Mouse (Mus musculus) cerebellum, adult (tissue): ENCODE measurements around the gene Olfr291.

Experiments
- ATAC-seq: cut with Nextera tagmentation; 2 replicates; pipeline ENCODE4 v1.9.2; 2017; ENCODE audit warnings: mild to moderate bottlenecking, moderate library complexity, mixed read lengths; ENCODE audit not compliant: insufficient number of reproducible peaks, low FRiP score, low TSS enrichment

The Olfr291 gene

GRCm38 (mm10) chr7:84853253-84853652, at the start of gene Olfr291:
Olfr291 (plus strand) TSS chr7:84853553.
- no peak for ATAC-seq

DNA sequence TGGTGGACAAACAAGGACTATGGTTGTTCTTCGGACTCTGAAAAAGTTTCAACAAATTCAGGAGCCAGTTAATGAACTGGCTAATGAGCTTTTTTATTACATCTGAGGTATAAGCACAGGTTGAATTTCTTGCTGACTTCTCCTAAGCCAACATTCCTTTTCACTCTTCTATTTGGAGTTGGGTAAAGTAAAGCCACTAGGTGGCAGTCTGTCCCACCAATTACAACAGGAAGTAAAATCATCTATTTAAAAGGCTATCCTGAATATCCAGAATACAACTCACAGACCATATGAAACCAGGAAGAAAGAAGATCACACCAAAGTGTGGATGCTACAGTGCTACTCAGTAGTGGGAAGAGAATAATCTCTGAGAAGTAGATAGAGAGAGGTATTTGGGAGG, 48.1 kb upstream of the Olfr291 start:
- no peak for ATAC-seq

- no peak for ATAC-seq
These were observed 47.2 kb upstream of the Olfr291 start for GRCm38 (mm10) chr7:84806159-84806558.

DNA sequence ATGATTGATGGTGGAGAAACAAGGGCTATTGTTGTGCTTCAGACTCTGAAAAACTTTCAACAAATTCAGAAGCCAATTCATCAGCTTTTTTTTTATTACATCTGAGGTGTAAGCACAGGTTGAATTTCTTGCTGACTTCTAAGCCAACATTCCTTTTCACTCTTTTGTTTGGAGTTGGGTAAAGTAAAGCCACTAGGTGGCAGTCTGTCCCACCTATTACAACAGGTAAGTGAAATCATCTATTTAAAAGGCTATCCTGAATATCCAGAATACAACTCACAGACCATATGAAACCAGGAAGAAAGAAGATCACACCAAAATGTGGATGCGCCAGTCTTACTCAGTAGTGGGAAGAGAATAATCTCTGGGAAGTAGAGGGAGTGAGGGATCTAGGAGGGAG, 31.2 kb downstream of the Olfr291 start:
- no peak for ATAC-seq
